Mouse (Mus musculus) small intestine, adult 2 months (tissue): Measurements from ENCODE around the gene Tpcn1.

Source experiments
- CTCF ChIP-seq: fragments of 200-500 bp; IDR thresholded peaks from 2 replicates; pipeline ENCODE4 v1.5.1; 2012; ENCODE audit warnings: low read depth, mild to moderate bottlenecking, control low read depth, inconsistent platforms, low read length, moderate library complexity, mixed read lengths; ENCODE audit not compliant: insufficient replicate concordance, insufficient read length; ENCODE audit errors: extremely low read depth
- POLR2A ChIP-seq: fragments of 200-500 bp; IDR thresholded peaks from 2 replicates; pipeline ENCODE4 v1.6.1; 2012; ENCODE audit warnings: low read depth, mild to moderate bottlenecking, control low read depth, inconsistent platforms, low read length, moderate library complexity

GRCm38 (mm10) chr5:120493440-120493839 lies 95.0 kb downstream of the Tpcn1 start:
- TF ChIP-seq CTCF (no peak), POLR2A (no peak)
